Mouse (Mus musculus): ENCODE measurements at regions not wholly inside any gene's neighbourhood (a gene's known extent, or its start where the extent isn't known, plus 50 kb on each side); places are given as distances from the start of the nearest gene placed in this dataset.

DNA sequence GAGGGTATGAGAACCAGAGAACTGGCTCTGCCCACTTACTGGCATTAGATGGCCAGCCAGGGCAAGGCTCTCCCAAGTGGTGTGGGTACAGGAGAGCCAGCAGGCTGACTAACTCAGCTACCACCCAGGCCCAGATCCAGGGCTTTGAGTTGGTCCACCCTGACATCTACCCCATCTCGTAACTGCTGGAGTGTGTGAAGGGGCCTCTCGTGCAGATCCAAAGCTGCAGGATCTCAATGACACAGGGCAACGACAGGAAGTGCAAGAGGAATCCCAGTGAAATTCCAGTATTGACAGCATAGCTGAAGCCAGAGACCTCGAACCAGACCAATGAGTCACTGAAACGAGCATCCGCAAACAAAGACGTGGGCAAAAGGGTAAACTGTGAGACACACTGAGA, 63.8 kb upstream of the Mrps9 start:
- ATAC-seq (no peak), DNase-seq (no peak)
- H3K4me2 ChIP-seq (ENCODE audit: low read depth), result no peak overlapping the region
- H3K27ac ChIP-seq (ENCODE audit: low read depth, low read length), result no peak overlapping the region
- 76% methylated on average over 7 of the region's 7 CpGs for WGBS
- H3K9me3 ChIP-seq (ENCODE audit: low read length), result no peaks in the 10 kb centered on the region
- no peak overlapping the region for H3K4me3 ChIP-seq (ENCODE audit: low read depth, low read length)
- no peak for TF ChIP-seq CTCF (IDR thresholded peaks at IDR 0.05; ENCODE audit: low read depth)
- no peak overlapping the region for H3K9ac ChIP-seq
- no peaks in the 10 kb centered on the region for H3K27me3 ChIP-seq (ENCODE audit: insufficient read depth, low read length)
- H3K4me1 ChIP-seq (ENCODE audit: insufficient read depth), result no peaks in the 10 kb centered on the region
- no peaks in the 10 kb centered on the region for H3K36me3 ChIP-seq (ENCODE audit: insufficient read depth)

DNA sequence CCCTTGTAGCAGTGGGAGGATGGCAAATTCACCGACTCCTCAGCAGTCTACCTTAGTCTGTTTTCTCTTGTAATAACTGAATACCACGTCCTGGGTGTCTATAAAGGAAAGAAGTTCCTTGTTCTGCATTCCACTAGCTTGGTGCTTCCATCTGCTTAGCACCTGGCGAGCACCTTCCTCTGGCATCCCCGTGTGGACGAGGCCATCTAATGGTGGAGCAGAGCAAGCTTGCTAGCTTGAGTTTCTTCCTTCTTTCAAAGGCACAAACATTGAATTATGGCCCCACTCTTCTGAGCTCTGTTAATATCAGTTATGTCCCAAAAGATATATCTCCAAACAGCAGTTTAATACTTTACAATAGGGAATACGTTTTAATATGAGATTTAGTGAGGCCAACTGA, 62.6 kb upstream of the Mrps9 start:
- no peaks in the 10 kb centered on the region for H3K36me3 ChIP-seq (ENCODE audit: insufficient read depth)
- H3K27me3 ChIP-seq (ENCODE audit: insufficient read depth, low read length), result no peaks in the 10 kb centered on the region
- H3K4me2 ChIP-seq (ENCODE audit: low read depth), result no peak overlapping the region
- no peak overlapping the region for H3K27ac ChIP-seq (ENCODE audit: low read depth, low read length)
- no peak for TF ChIP-seq CTCF (IDR thresholded peaks at IDR 0.05; ENCODE audit: low read depth)
- 79% methylated on average over 6 of the region's 6 CpGs for WGBS
- no peaks in the 10 kb centered on the region; the same call in 1 of the 2 replicates for H3K9me3 ChIP-seq (ENCODE audit: low read length)
- no peak for ATAC-seq
- no peaks in the 10 kb centered on the region for H3K4me1 ChIP-seq (ENCODE audit: insufficient read depth)
- H3K9ac ChIP-seq, result no peak overlapping the region
- DNase-seq, result no peak
- H3K4me3 ChIP-seq (ENCODE audit: low read depth, low read length), result no peak overlapping the region
